In the genomic region with DNA sequence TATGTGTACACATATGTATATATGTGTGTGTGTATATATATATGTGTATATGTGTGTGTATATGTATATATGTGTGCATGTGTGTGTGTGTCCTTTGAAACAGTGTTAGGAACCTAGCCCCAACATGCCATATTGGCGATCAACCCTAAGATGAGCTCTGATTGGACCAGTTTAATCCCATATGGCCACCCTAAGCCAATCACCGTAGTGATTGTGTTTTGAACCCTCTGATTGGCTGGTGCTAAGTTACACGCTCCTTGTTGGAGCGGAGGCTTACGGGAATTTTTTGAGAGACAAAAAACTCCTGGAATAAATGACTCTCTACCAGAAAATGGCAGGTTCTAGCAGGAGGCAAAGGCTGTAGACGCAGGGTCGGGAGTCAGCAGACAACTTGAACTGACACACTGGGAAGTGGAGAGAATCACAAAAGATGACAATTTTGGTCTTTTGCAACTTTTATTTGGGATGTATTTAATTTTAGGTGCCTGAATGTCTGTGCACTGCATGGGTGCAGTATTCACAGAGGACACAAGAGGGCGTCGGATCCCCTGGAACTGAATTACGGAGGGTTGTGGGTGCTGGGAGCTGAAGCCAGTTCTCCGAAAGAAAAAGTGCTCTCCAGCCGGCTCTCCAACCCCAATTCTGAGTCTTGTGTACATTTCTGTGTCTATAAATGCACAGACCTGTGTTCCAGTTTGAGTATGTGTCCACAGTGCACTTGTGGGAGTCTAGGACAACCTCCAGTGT, we compare ENCODE assay signal across 1 mouse cellular context.
TF ChIP-seq lines count a peak whose summit lies in the region.

No protein-coding gene starts in this region.

TF ChIP-seq in CH12.LX, 34 proteins besides CTCF, POLR2A, EP300 and RAD21:
- TF ChIP-seq SMC3 (IDR thresholded peaks at IDR 0.05; ENCODE audit: low read depth, low read length) (peak; percentile 32), UBTF (IDR thresholded peaks at IDR 0.05; ENCODE audit: low read depth, low read length) (no peak)
